Mouse (Mus musculus) midbrain, embryonic 13.5 days (tissue): ENCODE data around the gene Nkd1. TPM values are rescaled to one million over a fixed set of nuclear protein-coding genes. Genes with fewer than 3 reads are reported as not detected.

Experiments
- ATAC-seq: fragments of 200-750 bp; cut with Nextera tagmentation; 2 replicates; pipeline ENCODE4 v1.8.0; 2017; ENCODE audit warnings: mild to moderate bottlenecking, moderate TSS enrichment, moderate library complexity
- H3K27ac ChIP-seq: fragments of 300-500 bp; sonication (generic); 2 replicates; pipeline ENCODE4 v1.5.1; 2015; ENCODE audit warnings: inconsistent platforms, mild to moderate bottlenecking, moderate library complexity
- H3K27me3 ChIP-seq: fragments of 300-500 bp; sonication (generic); 2 replicates; pipeline ENCODE4 v1.6.1; 2015; ENCODE audit warnings: mild to moderate bottlenecking, inconsistent platforms
- H3K36me3 ChIP-seq: fragments of 300-500 bp; sonication (generic); 2 replicates; pipeline ENCODE4 v1.6.1; 2015; ENCODE audit warnings: mild to moderate bottlenecking, inconsistent platforms
- H3K4me1 ChIP-seq: fragments of 300-500 bp; sonication (generic); replicated peaks from 2 replicates; pipeline ENCODE4 v1.6.1; 2015; ENCODE audit warnings: inconsistent platforms
- H3K4me2 ChIP-seq: fragments of 300-500 bp; sonication (generic); replicated peaks from 2 replicates; pipeline ENCODE4 v1.6.1; 2015; ENCODE audit warnings: moderate library complexity, mild to moderate bottlenecking, inconsistent platforms
- H3K4me3 ChIP-seq: fragments of 300-500 bp; sonication (generic); replicated peaks from 2 replicates; pipeline ENCODE4 v1.5.1; 2015; ENCODE audit warnings: mild to moderate bottlenecking, inconsistent platforms
- H3K9ac ChIP-seq: fragments of 300-500 bp; sonication (generic); replicated peaks from 2 replicates; pipeline ENCODE4 v1.6.1; 2015; ENCODE audit warnings: mild to moderate bottlenecking, inconsistent platforms
- H3K9me3 ChIP-seq: fragments of 300-500 bp; sonication (generic); 2 replicates; pipeline ENCODE4 v1.6.1; 2016; ENCODE audit warnings: mild to moderate bottlenecking, inconsistent platforms
- WGBS: fragments of 180-500 bp; shearing (Covaris S2); methylation state at CpG from one replicate; pipeline ENCODE4 v1.1.7; 2015; 5-methylcytosine and 5-hydroxymethylcytosine counted together
- polyA plus RNA-seq: library from polyadenylated mRNA; unstranded; fragments of >200 nt; fragmentation: Nextera tagmentation; extraction: Ambion mirVana; gene quantifications from 2 replicates; pipeline ENCODE4 v1.2.1, GENCODE M21; 2015

The Nkd1 gene
- polyA plus RNA-seq, 1 experiment from 2014 or later: 79.8 TPM

DNA sequence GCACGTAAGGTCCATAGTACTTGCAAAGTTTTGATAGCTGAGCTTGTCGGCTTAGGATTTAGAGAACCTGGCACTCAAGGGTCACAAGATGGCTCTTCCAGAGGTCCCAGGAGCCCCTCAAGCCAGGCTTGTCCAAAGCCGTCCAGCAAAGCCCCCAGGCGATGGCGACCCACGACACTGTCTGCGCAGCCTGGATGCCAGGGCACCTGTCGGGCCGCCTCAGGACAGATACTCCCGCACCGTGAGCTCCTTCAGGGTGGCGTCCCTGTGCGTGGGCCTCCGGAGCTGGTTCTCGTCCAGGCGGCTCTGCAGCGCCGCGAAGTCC lies 105.7 kb downstream of the Nkd1 start:
- Histone ChIP-seq H3K4me2 (peak overlapping the region; percentile 73), H3K9ac (peak overlapping the region; percentile 61), H3K4me3 (peak overlapping the region; percentile 44), H3K9me3 (no peaks in the 10 kb centered on the region), H3K4me1 (peaks cover 17% of the 10 kb centered on the region), H3K27ac (peak overlapping the region; percentile 63), H3K36me3 (no peaks in the 10 kb centered on the region), H3K27me3 (peaks cover 49% of the 10 kb centered on the region)
- ATAC-seq: no peak
- WGBS: 13% methylated on average over 19 of the region's 19 CpGs

DNA sequence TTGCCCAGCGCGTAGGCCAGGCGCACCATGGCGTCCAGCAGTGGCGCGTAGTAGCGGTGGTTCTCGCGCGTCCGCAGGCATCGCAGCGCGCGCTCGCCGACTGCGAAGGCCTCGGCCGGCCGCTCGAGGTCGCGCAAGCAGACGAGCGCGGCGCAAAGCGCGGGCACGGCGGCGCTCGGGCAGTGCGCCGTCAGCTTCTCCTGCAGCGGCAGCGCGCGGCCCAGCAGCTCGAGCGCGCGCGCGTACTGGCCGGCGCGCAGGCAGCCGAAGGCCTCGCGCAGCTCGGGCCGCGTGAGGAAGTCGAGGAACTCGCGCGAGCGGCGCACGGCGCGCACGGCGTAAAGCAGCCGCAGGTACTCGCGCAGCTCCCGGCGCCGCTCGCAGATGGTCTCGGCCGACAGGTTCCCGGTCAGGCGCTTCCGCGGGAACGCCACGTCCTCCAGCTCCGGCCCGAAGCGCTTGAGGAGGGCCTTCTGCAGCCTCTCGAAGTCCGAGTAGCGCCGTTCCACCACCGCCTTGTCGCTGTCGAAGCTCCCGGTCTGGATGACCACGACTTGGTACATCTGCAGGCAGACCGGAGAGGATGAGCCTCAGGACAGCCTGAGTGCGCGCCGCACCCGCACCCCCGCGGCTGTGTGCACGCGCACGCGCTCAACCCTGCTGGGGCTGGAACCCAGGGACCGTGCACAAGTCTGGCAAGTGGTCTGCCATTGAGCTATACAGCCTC lies 106.3 kb downstream of the Nkd1 start:
- Histone ChIP-seq H3K27ac (peak overlapping the region; percentile 63), H3K9me3 (no peaks in the 10 kb centered on the region), H3K9ac (peak overlapping the region; percentile 61), H3K4me2 (peak overlapping the region; percentile 73), H3K27me3 (peaks cover 47% of the 10 kb centered on the region), H3K4me1 (peaks cover 17% of the 10 kb centered on the region), H3K4me3 (peak overlapping the region; percentile 44), H3K36me3 (no peaks in the 10 kb centered on the region)
- ATAC-seq: peak; percentile 85
- WGBS: under 1% methylated on average over 99 of the region's 105 CpGs

DNA sequence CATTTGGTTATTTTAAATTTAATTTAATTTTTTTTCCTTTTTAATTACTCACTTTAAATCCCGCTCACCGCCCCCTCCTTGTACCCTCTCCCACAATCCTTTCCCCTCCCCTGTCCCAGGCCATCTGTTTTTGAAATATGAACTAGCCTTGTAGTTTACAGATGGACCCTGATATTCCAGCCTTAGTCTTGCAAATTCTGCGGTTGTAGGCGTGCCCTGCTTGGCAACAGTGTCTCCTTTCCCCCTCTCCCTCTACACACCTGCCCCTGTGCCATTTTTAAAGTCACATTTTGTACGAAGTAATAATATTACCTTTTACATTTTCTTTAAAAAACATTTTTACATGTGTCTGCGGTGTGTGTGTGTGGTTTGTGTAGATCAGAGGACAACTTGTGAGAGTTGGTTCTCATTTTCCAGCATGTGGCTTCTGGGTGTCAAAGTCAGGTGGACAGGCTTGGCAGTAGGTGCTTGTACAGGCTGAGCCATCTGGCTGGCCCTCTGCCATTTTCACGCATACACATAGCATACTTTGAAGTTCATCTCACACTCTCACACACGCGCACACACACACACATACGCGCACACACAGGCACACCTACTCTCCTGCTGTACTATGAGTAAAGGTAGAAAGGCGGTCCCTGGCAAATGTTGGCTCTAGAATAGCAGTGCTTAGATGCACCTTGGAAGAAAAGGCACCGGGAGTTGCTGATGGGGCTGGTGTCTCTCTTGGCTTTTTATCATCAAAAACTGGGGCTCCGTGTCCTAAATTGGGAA lies 107.0 kb downstream of the Nkd1 start:
- Histone ChIP-seq H3K36me3 (no peaks in the 10 kb centered on the region), H3K9ac (peak overlapping the region; percentile 61), H3K27ac (no peak overlapping the region), H3K4me3 (peak overlapping the region; percentile 44), H3K27me3 (peaks cover 42% of the 10 kb centered on the region), H3K4me1 (peaks cover 17% of the 10 kb centered on the region), H3K9me3 (no peaks in the 10 kb centered on the region), H3K4me2 (peak overlapping the region; percentile 73)
- ATAC-seq: no peak; the same call in 1 of the 2 replicates
- WGBS: 62% methylated on average over 14 of the region's 14 CpGs

DNA sequence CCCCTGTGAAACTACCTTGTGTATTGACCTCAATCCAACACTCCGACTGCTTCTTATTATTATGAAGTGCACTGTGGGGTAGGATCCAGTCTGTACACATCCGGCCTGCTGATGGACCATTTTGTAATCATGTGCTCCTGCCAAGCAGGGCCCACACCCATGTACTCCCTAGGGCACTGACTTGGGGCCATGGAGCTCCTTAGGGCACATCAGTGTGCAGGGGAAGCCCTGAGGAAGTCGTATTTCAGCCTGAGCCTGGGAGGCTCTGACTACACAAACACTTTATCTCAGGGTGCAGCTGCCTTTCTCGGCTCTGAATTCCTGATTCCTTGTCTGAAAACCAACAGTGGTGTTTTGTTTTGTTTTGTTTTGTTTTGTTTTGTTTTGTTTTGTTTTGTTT lies 109.1 kb downstream of the Nkd1 start:
- Histone ChIP-seq H3K27me3 (peaks cover 32% of the 10 kb centered on the region), H3K4me3 (no peak overlapping the region), H3K9me3 (no peaks in the 10 kb centered on the region), H3K27ac (no peak overlapping the region), H3K9ac (no peak overlapping the region), H3K4me1 (peaks cover 17% of the 10 kb centered on the region), H3K4me2 (no peak overlapping the region), H3K36me3 (no peaks in the 10 kb centered on the region)
- no peak for ATAC-seq
- 82% methylated on average over 4 of the region's 4 CpGs for WGBS

DNA sequence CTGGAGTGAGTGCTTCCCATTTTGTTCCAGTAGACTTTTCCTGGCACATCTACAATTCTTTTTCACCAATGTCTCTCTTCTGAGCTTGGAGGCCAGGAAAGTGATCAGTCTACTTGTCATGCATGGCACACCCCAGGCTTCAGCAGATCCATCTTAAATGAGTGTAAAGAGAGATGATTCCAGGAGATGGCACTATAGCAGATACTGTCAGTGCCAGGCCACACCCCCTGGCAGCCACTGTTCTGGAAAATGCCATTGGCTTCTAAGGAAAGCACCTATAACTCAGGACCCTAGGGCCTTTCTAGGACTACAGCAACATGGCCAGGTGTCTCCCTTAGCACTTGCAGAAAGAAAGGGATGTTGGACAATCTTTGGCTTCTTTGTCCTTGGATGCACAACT lies 109.9 kb downstream of the Nkd1 start:
- no peak overlapping the region for H3K4me2 ChIP-seq
- no peak overlapping the region for H3K9ac ChIP-seq
- ATAC-seq: no peak
- H3K27ac ChIP-seq: no peak overlapping the region
- H3K27me3 ChIP-seq: peaks cover 26% of the 10 kb centered on the region
- H3K36me3 ChIP-seq: no peaks in the 10 kb centered on the region
- H3K4me3 ChIP-seq: no peak overlapping the region
- H3K9me3 ChIP-seq: no peaks in the 10 kb centered on the region
- H3K4me1 ChIP-seq: peaks cover 17% of the 10 kb centered on the region

DNA sequence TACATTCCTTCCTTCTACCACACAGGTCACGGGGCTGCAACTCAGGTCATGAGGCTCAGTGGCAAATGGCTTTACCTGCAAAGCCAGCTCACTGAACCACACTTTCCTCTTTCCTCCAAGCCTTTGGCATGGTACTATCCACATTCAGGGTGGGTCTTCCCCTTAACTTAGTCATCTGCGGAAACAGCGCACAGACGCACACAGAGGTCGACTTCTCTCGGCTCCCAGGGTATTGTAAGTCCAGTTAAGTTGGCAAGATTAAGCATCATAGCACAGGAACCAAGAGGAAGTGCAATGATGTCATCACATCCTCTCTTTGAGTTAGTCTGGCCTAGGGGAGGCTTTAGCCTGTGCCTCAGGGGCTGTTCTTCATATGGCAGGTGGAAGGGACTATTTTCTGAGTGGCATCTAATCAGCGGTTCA lies 112.2 kb downstream of the Nkd1 start:
- Histone ChIP-seq H3K36me3 (no peaks in the 10 kb centered on the region), H3K4me3 (no peak overlapping the region), H3K27ac (no peak overlapping the region), H3K4me1 (peaks cover 6% of the 10 kb centered on the region), H3K27me3 (peaks cover 17% of the 10 kb centered on the region), H3K4me2 (no peak overlapping the region), H3K9ac (no peak overlapping the region), H3K9me3 (no peaks in the 10 kb centered on the region)
- no peak for ATAC-seq
- 91% methylated on average over 7 of the region's 7 CpGs for WGBS

DNA sequence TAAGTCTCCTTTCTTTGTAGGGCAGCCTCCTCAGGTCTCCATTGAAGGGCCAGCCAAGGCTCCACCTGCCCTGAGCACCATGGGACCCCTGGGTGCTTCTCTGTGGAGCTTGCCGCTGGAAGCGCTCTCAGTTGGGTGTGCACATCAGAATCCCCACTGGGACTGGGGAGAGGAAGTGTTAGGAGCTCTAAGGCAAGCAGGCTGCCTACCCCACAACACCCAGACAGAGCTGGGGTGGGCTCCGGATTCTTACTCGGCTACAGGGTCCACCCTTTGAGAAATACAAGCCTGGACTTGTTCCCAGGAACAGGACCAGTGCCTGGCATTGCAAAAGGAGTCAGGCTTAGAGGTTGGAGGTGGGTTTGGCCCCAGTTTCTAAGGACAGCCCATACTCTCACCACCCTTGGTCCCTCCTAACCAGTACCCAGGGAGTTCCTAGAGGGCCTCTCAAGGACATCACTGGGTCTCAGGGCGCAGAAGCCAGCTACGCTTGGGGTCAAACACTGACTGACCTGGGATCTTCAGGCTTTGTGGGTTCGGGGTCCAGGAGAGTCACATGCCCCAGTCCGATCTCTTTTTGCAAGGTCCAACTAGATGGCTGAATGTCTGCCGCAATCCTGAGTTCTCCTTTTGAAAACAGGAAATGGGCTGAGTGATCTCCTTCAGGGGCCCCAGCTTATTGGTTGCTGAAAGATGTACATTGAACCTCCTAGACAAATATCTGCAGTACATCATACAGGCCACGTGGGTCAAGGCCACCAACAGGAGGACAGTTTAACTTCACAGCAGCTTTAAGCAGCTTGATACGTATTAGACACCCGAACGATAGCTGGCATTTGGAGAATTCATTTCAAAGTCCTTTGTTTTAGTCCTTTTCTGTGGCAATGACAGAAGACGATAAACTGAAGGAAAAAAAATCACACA lies 114.6 kb downstream of the Nkd1 start, which contains the start of gene Snx20:
TSS of gene Snx20 (minus strand) at position 655 of the 924 bp plus-strand sequence.
- Histone ChIP-seq H3K9ac (no peak within 1 kb of the TSS), H3K4me2 (no peak within 1 kb of the TSS), H3K4me3 (no peak within 1 kb of the TSS), H3K4me1 (no peaks in the 10 kb centered on the region; the same call in 1 of the 2 replicates), H3K27me3 (no peaks in the 10 kb centered on the region), H3K36me3 (no peaks in the 10 kb centered on the region), H3K27ac (no peak within 1 kb of the TSS), H3K9me3 (no peaks in the 10 kb centered on the region)
- WGBS: 87% methylated on average over 14 of the region's 14 CpGs
- ATAC-seq: no peak

DNA sequence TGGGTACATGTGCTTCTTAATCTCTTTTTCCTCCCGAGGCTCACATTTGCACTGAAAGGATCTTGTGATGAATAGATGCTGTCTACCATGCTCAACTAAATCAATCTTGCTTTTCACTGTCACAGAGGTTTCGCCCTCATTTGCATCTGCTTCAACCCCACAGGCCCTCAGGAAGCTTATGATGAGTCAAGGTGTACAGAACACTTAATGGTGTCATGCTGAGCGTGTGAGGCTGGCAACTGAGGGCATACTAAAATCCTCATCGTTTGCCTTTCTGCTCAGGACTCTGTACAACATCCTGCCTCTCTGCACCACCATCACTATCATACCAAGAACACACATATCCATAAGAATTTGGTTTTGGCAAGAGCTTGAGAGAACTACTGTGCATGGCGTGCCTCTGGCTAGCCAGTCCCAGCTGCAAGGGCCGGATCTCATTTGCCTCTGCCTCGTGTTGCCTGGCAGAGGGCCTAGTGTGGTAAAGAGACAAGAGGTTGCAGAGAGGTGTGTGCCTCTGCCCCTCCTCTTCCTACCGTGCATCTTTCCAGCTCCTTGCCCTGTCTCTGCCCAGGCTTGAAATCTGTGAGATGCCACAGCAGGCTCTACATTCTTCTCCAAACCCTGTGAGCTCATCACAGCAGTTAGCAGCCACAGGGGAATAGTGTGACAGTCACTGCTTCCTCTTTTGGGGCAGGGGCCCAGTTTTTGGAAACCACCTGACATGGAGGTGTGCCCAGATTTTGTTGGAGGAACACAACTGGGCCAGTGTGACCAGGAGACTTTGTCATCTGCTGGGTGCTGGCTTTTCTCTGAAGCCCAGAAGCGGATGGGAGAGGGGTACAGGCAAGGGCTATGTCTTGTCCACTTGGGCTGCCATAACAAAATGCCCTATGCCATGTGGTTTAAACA lies 116.2 kb downstream of the Nkd1 start:
- H3K9ac ChIP-seq: no peak overlapping the region
- no peak overlapping the region for H3K27ac ChIP-seq
- ATAC-seq: no peak
- 0 out of 2 replicates have a peak, but pooled peaks cover 2% of the 10 kb centered on the region for H3K9me3 ChIP-seq
- no peaks in the 10 kb centered on the region for H3K36me3 ChIP-seq
- no peaks in the 10 kb centered on the region; the same call in 1 of the 2 replicates for H3K4me1 ChIP-seq
- no peak overlapping the region for H3K4me2 ChIP-seq
- H3K4me3 ChIP-seq: no peak overlapping the region
- WGBS: 76% methylated on average over 9 of the region's 9 CpGs
- no peaks in the 10 kb centered on the region for H3K27me3 ChIP-seq

DNA sequence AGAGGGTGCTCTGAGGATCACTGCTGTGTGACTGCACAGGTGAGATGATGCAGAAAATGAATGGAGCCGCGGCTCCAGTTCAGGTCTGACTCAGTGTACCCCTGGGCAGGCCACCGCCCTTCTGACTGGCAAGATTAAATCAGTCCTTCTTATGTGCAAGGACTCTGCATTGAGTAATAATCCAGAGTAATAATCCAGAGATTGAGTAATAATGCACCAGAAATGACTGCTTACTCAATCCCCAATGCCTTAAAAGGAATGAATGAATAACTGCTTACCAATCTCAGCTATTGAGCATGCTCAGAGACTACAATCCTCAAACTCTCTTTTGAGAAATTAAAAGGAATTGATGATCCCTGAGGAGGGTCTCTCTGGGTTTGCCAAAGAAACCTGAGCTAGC lies 117.8 kb downstream of the Nkd1 start:
- H3K4me3 ChIP-seq: no peak overlapping the region
- H3K36me3 ChIP-seq: no peaks in the 10 kb centered on the region
- 0 out of 2 replicates have a peak, but pooled peaks cover 2% of the 10 kb centered on the region for H3K9me3 ChIP-seq
- ATAC-seq: no peak
- H3K4me2 ChIP-seq: no peak overlapping the region
- WGBS: 94% methylated on average over 3 of the region's 3 CpGs
- no peaks in the 10 kb centered on the region for H3K27me3 ChIP-seq
- H3K4me1 ChIP-seq: no peaks in the 10 kb centered on the region; the same call in 1 of the 2 replicates
- no peak overlapping the region for H3K9ac ChIP-seq
- H3K27ac ChIP-seq: no peak overlapping the region

DNA sequence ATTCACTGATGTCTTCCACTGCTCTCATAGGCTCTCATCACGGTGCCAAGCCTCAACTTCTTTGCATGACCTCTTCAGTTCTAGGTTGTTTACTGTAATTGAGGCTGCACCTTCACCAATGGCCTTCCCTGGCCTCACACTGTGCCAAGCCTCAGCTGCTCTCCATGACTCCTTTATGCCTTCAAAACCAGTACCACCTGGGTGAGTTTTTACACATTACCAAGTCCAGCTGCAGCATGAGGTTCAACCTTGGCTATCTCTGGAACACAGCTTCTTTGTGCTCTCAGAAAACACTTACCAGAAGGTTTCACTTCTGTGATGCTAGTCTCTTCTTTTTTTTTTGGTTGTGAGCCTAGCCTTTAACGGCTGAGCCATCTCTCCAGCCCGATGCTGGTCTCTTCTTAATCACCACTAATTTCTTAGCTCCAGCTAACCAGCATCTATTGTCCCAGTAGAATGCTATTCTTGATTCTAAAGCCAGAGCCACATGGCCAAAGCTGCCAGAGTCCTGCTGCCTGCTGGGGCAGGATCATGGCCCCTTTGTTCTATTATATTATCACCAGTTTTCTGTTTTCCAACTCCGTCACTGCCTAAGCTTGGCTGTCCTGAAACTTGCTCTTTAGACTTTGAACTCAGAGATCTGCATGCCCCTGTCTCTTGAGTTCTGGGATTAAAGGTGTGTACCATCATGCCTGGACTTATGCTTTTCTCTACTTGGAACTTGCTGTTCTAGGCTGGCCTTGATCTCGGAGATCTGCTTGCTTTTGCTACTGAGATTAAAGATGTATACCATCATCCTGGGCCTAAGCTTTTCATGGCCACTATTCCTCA lies 121.8 kb downstream of the Nkd1 start:
- ATAC-seq: no peak
- no peak overlapping the region for H3K4me2 ChIP-seq
- no peak overlapping the region for H3K9ac ChIP-seq
- 56% methylated on average over 5 of the region's 5 CpGs for WGBS
- 0 out of 2 replicates have a peak, but pooled peaks cover 2% of the 10 kb centered on the region for H3K9me3 ChIP-seq
- no peaks in the 10 kb centered on the region for H3K36me3 ChIP-seq
- peaks cover 5% of the 10 kb centered on the region for H3K27me3 ChIP-seq
- no peak overlapping the region for H3K4me3 ChIP-seq
- no peak overlapping the region for H3K27ac ChIP-seq
- H3K4me1 ChIP-seq: peaks cover 12% of the 10 kb centered on the region
